Mouse (Mus musculus) cerebellum, postnatal 36 days (tissue): ENCODE results near the gene Olfr813.
"Not testable (repeated sequence)": the region's sequence is repeated elsewhere in the genome, so short reads cannot be mapped to it uniquely, and the experiment has no call there.

Experiments
- DNase-seq, 2 experiments: peaks; one replicate each; pipeline ENCODE4 v3.0.0; 2021 to 2022; ENCODE audit warnings: mixed read lengths in 2 of 2

Gene Olfr813

DNA sequence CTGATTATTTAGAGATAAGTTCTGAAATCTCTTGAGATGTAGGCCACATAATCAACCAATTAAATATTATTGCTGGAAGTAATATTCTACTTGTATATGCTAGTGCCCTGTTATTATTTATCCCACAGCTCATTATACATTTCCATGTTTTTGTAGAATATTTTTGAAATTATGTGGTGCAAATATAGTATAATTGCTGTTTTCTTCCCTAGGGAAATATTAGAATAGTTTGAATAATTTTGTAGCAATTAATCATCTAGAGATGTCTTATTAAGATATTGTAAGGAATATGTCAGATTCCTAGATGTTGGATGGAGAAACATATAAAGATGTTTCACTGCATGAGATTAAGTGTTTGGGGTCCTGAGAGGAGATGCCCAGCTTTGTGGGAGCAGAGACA, at the start of gene Olfr813:
Gene Olfr813 (plus strand): TSS at position 301 of the 400 bp plus-strand sequence.
- no peak for DNase-seq

DNA sequence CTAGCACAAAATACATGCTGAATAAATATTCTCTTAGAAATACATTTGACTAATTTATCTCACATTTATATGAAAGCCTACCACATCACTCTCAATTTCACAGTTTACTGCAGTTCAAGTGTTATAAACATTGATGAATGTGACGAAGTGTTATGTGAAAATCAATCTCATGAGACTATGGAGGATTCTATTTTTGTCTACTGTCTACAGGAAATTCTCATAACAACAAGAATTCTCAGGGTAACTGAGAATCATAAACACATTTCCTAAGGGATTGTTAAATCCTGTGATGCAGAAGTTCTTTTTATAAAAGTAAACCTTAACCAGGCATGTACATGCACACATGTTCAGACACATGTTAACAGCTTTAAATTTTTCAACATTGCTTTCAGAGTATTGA, 9.2 kb upstream of the Olfr813 start, which contains the start of gene Olfr812:
Gene Olfr812 (minus strand): TSS at position 101 of the 400 bp plus-strand sequence.
- no peak for DNase-seq

DNA sequence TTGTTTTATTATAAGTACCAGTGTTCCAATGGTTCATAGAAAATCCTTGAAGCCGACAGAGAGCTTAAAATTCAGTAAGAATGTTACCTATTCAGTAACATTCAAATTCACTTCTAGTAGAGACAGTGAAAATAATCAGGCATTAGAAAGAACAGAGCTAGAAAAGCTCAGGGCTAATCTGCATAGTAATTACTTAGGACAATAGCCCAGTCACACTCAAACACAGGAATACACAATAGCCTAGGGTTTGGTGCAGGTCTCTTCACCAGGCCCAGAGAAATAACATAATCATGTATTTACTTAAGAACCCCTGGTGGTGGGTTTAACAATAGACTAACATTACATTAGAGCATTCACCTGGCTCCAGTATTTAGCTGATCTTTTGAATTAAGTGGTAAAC, 7.8 kb upstream of the Olfr813 start:
- no peak for DNase-seq

DNA sequence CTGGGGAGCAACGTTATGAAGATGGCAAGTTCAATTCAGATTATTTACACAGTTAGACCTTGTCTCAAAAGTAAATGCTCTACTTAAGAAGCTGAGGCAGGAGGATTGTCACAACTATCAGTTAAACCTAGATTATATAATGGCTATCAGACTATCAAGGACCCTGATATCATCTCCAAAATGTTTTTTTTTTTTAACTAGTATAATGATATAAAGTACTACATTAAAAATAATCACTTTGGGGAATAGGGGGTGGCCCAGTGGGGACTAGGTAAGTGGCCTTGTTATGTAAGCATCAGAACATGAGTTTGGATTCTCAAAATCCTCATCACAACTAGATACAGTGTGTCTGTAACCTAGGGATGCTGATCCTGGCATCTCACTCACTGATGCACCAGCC, 24.6 kb downstream of the Olfr813 start, which contains the start of gene Olfr814:
Gene Olfr814 (minus strand): TSS at position 101 of the 400 bp plus-strand sequence.
- DNase-seq: not testable (repeated sequence)

DNA sequence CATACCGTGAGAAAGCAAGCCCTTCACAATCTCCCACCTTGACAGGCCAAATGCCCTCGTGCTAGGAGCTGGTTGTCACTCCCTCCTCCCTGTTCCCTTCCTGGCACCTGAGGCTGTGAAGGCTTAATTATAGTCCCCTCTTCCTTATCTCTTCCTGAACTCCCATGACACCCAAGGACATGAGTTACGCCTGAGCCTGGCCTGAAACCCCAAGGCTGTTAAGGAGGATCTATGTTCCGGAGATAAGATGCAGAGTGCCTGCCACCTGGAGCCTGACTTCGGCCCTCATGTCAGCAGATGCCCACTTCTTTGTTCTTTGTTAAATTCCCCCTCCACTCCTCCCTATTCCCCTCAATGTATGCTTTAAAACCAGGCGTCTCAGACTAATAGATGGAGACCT, 30.3 kb downstream of the Olfr813 start:
- not testable (repeated sequence) for DNase-seq

DNA sequence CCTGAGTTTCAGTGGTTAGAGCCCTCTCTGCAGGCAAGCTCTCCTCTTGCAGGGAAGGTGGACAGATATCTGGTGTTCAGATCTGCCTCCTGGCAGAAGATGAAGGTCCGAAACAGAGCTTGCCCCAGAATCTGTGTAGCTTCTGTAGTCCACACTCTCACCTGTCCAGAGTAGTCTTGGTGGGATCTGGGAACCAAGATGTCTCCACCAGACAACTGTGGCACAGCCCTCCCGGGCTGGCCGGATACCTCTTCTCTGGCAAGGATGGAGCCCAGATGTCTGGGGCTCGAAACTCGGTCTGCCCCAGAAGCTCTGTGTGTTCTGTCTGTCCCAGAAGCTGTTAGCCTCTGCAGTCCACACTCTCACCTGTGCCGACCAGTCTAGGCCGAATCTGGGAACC, 30.8 kb downstream of the Olfr813 start:
- no peak for DNase-seq

DNA sequence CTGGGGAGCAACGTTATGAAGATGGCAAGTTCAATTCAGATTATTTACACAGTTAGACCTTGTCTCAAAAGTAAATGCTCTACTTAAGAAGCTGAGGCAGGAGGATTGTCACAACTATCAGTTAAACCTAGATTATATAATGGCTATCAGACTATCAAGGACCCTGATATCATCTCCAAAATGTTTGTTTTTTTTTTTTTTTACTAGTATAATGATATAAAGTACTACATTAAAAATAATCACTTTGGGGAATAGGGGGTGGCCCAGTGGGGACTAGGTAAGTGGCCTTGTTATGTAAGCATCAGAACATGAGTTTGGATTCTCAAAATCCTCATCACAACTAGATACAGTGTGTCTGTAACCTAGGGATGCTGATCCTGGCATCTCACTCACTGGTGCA, 50.6 kb downstream of the Olfr813 start, which contains the start of gene Olfr815:
Gene Olfr815 (minus strand): TSS at position 101 of the 400 bp plus-strand sequence.
- DNase-seq: not testable (repeated sequence)
